Mouse (Mus musculus): ENCODE data around the gene Smc5. TPM values are rescaled to one million over a fixed set of nuclear protein-coding genes. Genes with fewer than 3 reads are reported as not detected.

The Smc5 gene
- polyA plus RNA-seq, 1 experiment from 2014 or later: 33.7 TPM

- Histone ChIP-seq H3K9ac (replicated peaks) (no peak overlapping the region), H3K4me3 (no peak overlapping the region), H3K36me3 (no peaks in the 10 kb centered on the region), H3K27me3 (no peaks in the 10 kb centered on the region), H3K4me2 (replicated peaks) (no peak overlapping the region), H3K27ac (replicated peaks) (no peak overlapping the region), H3K9me3 (no peaks in the 10 kb centered on the region), H3K4me1 (no peaks in the 10 kb centered on the region)
- WGBS: 82% methylated on average over 4 of the region's 4 CpGs
- ATAC-seq (replicated peaks): no peak
Measured at GRCm38 (mm10) chr19:23184068-23184467, 89.6 kb downstream of the Smc5 start.

GRCm38 (mm10) chr19:23183493-23183892 lies 90.2 kb downstream of the Smc5 start:
- Histone ChIP-seq H3K27me3 (no peaks in the 10 kb centered on the region), H3K27ac (replicated peaks) (no peak overlapping the region), H3K4me3 (no peak overlapping the region), H3K9me3 (no peaks in the 10 kb centered on the region), H3K4me1 (no peaks in the 10 kb centered on the region), H3K4me2 (replicated peaks) (no peak overlapping the region), H3K9ac (replicated peaks) (no peak overlapping the region), H3K36me3 (no peaks in the 10 kb centered on the region)
- 94% methylated on average over 4 of the region's 4 CpGs for WGBS
- no peak for ATAC-seq (replicated peaks)

GRCm38 (mm10) chr19:23178533-23178932 lies 95.2 kb downstream of the Smc5 start:
- ATAC-seq (replicated peaks): no peak
- Histone ChIP-seq H3K27ac (replicated peaks) (no peak overlapping the region), H3K27me3 (no peaks in the 10 kb centered on the region), H3K9me3 (no peaks in the 10 kb centered on the region), H3K36me3 (no peaks in the 10 kb centered on the region), H3K4me3 (no peak overlapping the region), H3K4me1 (no peaks in the 10 kb centered on the region), H3K9ac (replicated peaks) (no peak overlapping the region), H3K4me2 (replicated peaks) (no peak overlapping the region)
- 92% methylated on average over 3 of the region's 3 CpGs for WGBS

GRCm38 (mm10) chr19:23175511-23175910 lies 98.2 kb downstream of the Smc5 start:
- H3K27ac ChIP-seq (replicated peaks): no peak overlapping the region
- ATAC-seq (replicated peaks): no peak

GRCm38 (mm10) chr19:23175090-23175489 lies 98.6 kb downstream of the Smc5 start:
- no peak overlapping the region for H3K4me2 ChIP-seq (replicated peaks)
- no peak overlapping the region for H3K27ac ChIP-seq (replicated peaks)
- no peaks in the 10 kb centered on the region for H3K4me1 ChIP-seq
- H3K36me3 ChIP-seq: no peaks in the 10 kb centered on the region
- H3K9ac ChIP-seq (replicated peaks): no peak overlapping the region
- H3K4me3 ChIP-seq: no peak overlapping the region
- H3K9me3 ChIP-seq: no peaks in the 10 kb centered on the region
- no peak for ATAC-seq (replicated peaks)
- WGBS: 87% methylated on average over 3 of the region's 3 CpGs
- H3K27me3 ChIP-seq: no peaks in the 10 kb centered on the region

More at GRCm38 (mm10) chr19:23175511-23175910, 98.2 kb downstream of the Smc5 start:
- Histone ChIP-seq H3K27me3 (no peaks in the 10 kb centered on the region), H3K36me3 (no peaks in the 10 kb centered on the region), H3K4me2 (replicated peaks) (no peak overlapping the region), H3K4me3 (no peak overlapping the region), H3K9ac (replicated peaks) (no peak overlapping the region), H3K4me1 (no peaks in the 10 kb centered on the region), H3K9me3 (no peaks in the 10 kb centered on the region)
- 86% methylated on average over 2 of the region's 2 CpGs for WGBS

- Histone ChIP-seq H3K9me3 (no peaks in the 10 kb centered on the region), H3K27ac (replicated peaks) (no peak overlapping the region), H3K4me1 (no peaks in the 10 kb centered on the region), H3K27me3 (no peaks in the 10 kb centered on the region), H3K4me3 (no peak overlapping the region), H3K36me3 (no peaks in the 10 kb centered on the region), H3K4me2 (replicated peaks) (no peak overlapping the region), H3K9ac (replicated peaks) (no peak overlapping the region)
- no peak for ATAC-seq (replicated peaks)
- 86% methylated on average over 2 of the region's 2 CpGs for WGBS
Measured at GRCm38 (mm10) chr19:23171136-23171535, 102.6 kb downstream of the Smc5 start.

GRCm38 (mm10) chr19:23170476-23170875 lies 103.2 kb downstream of the Smc5 start:
- H3K4me3 ChIP-seq: no peak overlapping the region
- 79% methylated on average over 5 of the region's 5 CpGs for WGBS

GRCm38 (mm10) chr19:23169659-23170050 lies 104.0 kb downstream of the Smc5 start:
- 96% methylated on average over 2 of the region's 2 CpGs for WGBS
- H3K9me3 ChIP-seq: no peaks in the 10 kb centered on the region

More at GRCm38 (mm10) chr19:23170476-23170875, 103.2 kb downstream of the Smc5 start:
- no peaks in the 10 kb centered on the region for H3K27me3 ChIP-seq
- no peak overlapping the region for H3K27ac ChIP-seq (replicated peaks)
- H3K36me3 ChIP-seq: no peaks in the 10 kb centered on the region
- H3K4me1 ChIP-seq: no peaks in the 10 kb centered on the region
- no peak overlapping the region for H3K4me2 ChIP-seq (replicated peaks)
- no peak overlapping the region for H3K9ac ChIP-seq (replicated peaks)
- no peaks in the 10 kb centered on the region for H3K9me3 ChIP-seq
- no peak for ATAC-seq (replicated peaks)

GRCm38 (mm10) chr19:23168899-23169658 lies 104.6 kb downstream of the Smc5 start:
- H3K4me1 ChIP-seq: no peaks in the 10 kb centered on the region
- WGBS: 82% methylated on average over 5 of the region's 5 CpGs
- H3K4me2 ChIP-seq (replicated peaks): no peak overlapping the region
- H3K27me3 ChIP-seq: no peaks in the 10 kb centered on the region
- ATAC-seq (replicated peaks): no peak
- H3K36me3 ChIP-seq: no peaks in the 10 kb centered on the region
- H3K27ac ChIP-seq (replicated peaks): no peak overlapping the region
- H3K9ac ChIP-seq (replicated peaks): no peak overlapping the region
- H3K9me3 ChIP-seq: no peaks in the 10 kb centered on the region
- no peak overlapping the region for H3K4me3 ChIP-seq

More at GRCm38 (mm10) chr19:23169659-23170050, 104.0 kb downstream of the Smc5 start:
- Histone ChIP-seq H3K4me3 (no peak overlapping the region), H3K4me1 (no peaks in the 10 kb centered on the region), H3K27ac (replicated peaks) (no peak overlapping the region), H3K27me3 (no peaks in the 10 kb centered on the region), H3K9ac (replicated peaks) (no peak overlapping the region), H3K4me2 (replicated peaks) (no peak overlapping the region), H3K36me3 (no peaks in the 10 kb centered on the region)
- no peak for ATAC-seq (replicated peaks)

GRCm38 (mm10) chr19:23166550-23167284 lies 107.0 kb downstream of the Smc5 start:
- H3K27me3 ChIP-seq: no peaks in the 10 kb centered on the region
- no peaks in the 10 kb centered on the region for H3K36me3 ChIP-seq
- H3K4me2 ChIP-seq (replicated peaks): no peak overlapping the region
- ATAC-seq (replicated peaks): no peak
- H3K27ac ChIP-seq (replicated peaks): no peak overlapping the region
- no peak overlapping the region for H3K4me3 ChIP-seq
- WGBS: 67% methylated on average over 11 of the region's 11 CpGs
- H3K9me3 ChIP-seq: no peaks in the 10 kb centered on the region
- H3K4me1 ChIP-seq: no peaks in the 10 kb centered on the region; the same call in 1 of the 2 replicates
- H3K9ac ChIP-seq (replicated peaks): no peak overlapping the region

GRCm38 (mm10) chr19:23164651-23165240 lies 109.0 kb downstream of the Smc5 start:
- no peak overlapping the region for H3K4me2 ChIP-seq (replicated peaks)
- H3K27ac ChIP-seq (replicated peaks): no peak overlapping the region
- 90% methylated on average over 16 of the region's 16 CpGs for WGBS
- ATAC-seq (replicated peaks): no peak
- H3K9ac ChIP-seq (replicated peaks): no peak overlapping the region
- no peaks in the 10 kb centered on the region for H3K9me3 ChIP-seq
- H3K36me3 ChIP-seq: no peaks in the 10 kb centered on the region
- H3K27me3 ChIP-seq: no peaks in the 10 kb centered on the region
- H3K4me3 ChIP-seq: no peak overlapping the region
- H3K4me1 ChIP-seq: no peaks in the 10 kb centered on the region; the same call in 1 of the 2 replicates

GRCm38 (mm10) chr19:23163361-23163760 lies 110.3 kb downstream of the Smc5 start:
- Histone ChIP-seq H3K4me3 (no peak overlapping the region), H3K9ac (replicated peaks) (no peak overlapping the region), H3K36me3 (no peaks in the 10 kb centered on the region), H3K4me1 (no peaks in the 10 kb centered on the region; the same call in 1 of the 2 replicates), H3K4me2 (replicated peaks) (no peak overlapping the region), H3K9me3 (no peaks in the 10 kb centered on the region), H3K27me3 (no peaks in the 10 kb centered on the region), H3K27ac (replicated peaks) (no peak overlapping the region)
- ATAC-seq (replicated peaks): no peak
- WGBS: 51% methylated on average over 3 of the region's 3 CpGs
